Mouse (Mus musculus) heart, embryonic 15.5 days (tissue): Measurements from ENCODE around the gene Csrp1. TPM values are rescaled to one million over a fixed set of nuclear protein-coding genes. Genes with fewer than 3 reads are reported as not detected.

Experiments used
- ATAC-seq: fragments of 200-750 bp; cut with Nextera tagmentation; replicated peaks from 2 replicates; pipeline ENCODE4 v1.8.0; 2017; ENCODE audit warnings: low read depth, moderate TSS enrichment; ENCODE audit not compliant: insufficient number of reproducible peaks, insufficient read depth, low FRiP score
- H3K27ac ChIP-seq: fragments of 300-500 bp; sonication (generic); 2 replicates; pipeline ENCODE4 v1.5.1; 2015; ENCODE audit warnings: mild to moderate bottlenecking, inconsistent platforms
- H3K27me3 ChIP-seq: fragments of 300-500 bp; sonication (generic); 2 replicates; pipeline ENCODE4 v1.6.1; 2015; ENCODE audit warnings: inconsistent platforms
- H3K36me3 ChIP-seq: fragments of 300-500 bp; sonication (generic); 2 replicates; pipeline ENCODE4 v1.6.1; 2015; ENCODE audit warnings: mild to moderate bottlenecking, inconsistent platforms
- H3K4me1 ChIP-seq: fragments of 300-500 bp; sonication (generic); replicated peaks from 2 replicates; pipeline ENCODE4 v1.6.1; 2015; ENCODE audit warnings: inconsistent platforms
- H3K4me2 ChIP-seq: fragments of 300-500 bp; sonication (generic); 2 replicates; pipeline ENCODE4 v1.6.1; 2015; ENCODE audit warnings: inconsistent platforms, mild to moderate bottlenecking, moderate library complexity
- H3K4me3 ChIP-seq: fragments of 300-500 bp; sonication (generic); 2 replicates; pipeline ENCODE4 v1.5.1; 2015; ENCODE audit warnings: mild to moderate bottlenecking, inconsistent platforms
- H3K9ac ChIP-seq: fragments of 300-500 bp; sonication (generic); 2 replicates; pipeline ENCODE4 v1.6.1; 2015; ENCODE audit warnings: mild to moderate bottlenecking, inconsistent platforms
- H3K9me3 ChIP-seq: fragments of 300-500 bp; sonication (generic); replicated peaks from 2 replicates; pipeline ENCODE4 v1.6.1; 2016; ENCODE audit warnings: inconsistent platforms
- WGBS: fragments of 180-500 bp; shearing (Covaris S2); methylation state at CpG from one replicate; pipeline ENCODE4 v1.1.7; 2015; ENCODE audit warnings: mixed read lengths; 5-methylcytosine and 5-hydroxymethylcytosine counted together
- polyA plus RNA-seq: library from polyadenylated mRNA; unstranded; fragments of >200 nt; fragmentation: Nextera tagmentation; extraction: Ambion mirVana; gene quantifications from 2 replicates; pipeline ENCODE4 v1.2.1, GENCODE M21; 2015

Csrp1 gene
- polyA plus RNA-seq, 1 experiment from 2014 or later = 149 TPM

- 0 out of 2 replicates have a peak, but pooled peaks cover 3% of the 10 kb centered on the region for H3K27me3 ChIP-seq
- no peaks in the 10 kb centered on the region for H3K9me3 ChIP-seq
- ATAC-seq = no peak
- no peak overlapping the region for H3K9ac ChIP-seq
- H3K4me3 ChIP-seq = no peak overlapping the region
- no peak overlapping the region for H3K4me2 ChIP-seq
- 90% methylated on average over 1 of the region's 1 CpGs for WGBS
- H3K4me1 ChIP-seq = peaks cover 36% of the 10 kb centered on the region
- H3K36me3 ChIP-seq = no peaks in the 10 kb centered on the region
- H3K27ac ChIP-seq = no peak overlapping the region
These were observed 57.2 kb downstream of the Csrp1 start for GRCm38 (mm10) chr1:135777046-135777445.

- WGBS = 20% methylated on average over 22 of the region's 22 CpGs
- Histone ChIP-seq H3K9ac (no peak within 1 kb of the TSS), H3K9me3 (no peaks in the 10 kb centered on the region), H3K4me2 (peak within 1 kb of the TSS; percentile 20), H3K4me3 (no peak within 1 kb of the TSS), H3K27ac (peak within 1 kb of the TSS; percentile 70), H3K4me1 (peaks cover 36% of the 10 kb centered on the region), H3K36me3 (no peaks in the 10 kb centered on the region), H3K27me3 (0 out of 2 replicates have a peak, but pooled peaks cover 3% of the 10 kb centered on the region)
- ATAC-seq = peak; percentile 54
These were observed 59.1 kb downstream of the Csrp1 start, which contains the start of gene Tnni1 for GRCm38 (mm10) chr1:135778780-135779535. Tnni1 (plus strand) TSS chr1:135779434.

- WGBS = 60% methylated on average over 4 of the region's 4 CpGs
These were observed 60.8 kb downstream of the Csrp1 start for GRCm38 (mm10) chr1:135780649-135781048.

GRCm38 (mm10) chr1:135781220-135781619, 61.4 kb downstream of the Csrp1 start:
- 12% methylated on average over 13 of the region's 13 CpGs for WGBS
- H3K4me2 ChIP-seq = no peak overlapping the region

More at GRCm38 (mm10) chr1:135780649-135781048, 60.8 kb downstream of the Csrp1 start:
- Histone ChIP-seq H3K27me3 (0 out of 2 replicates have a peak, but pooled peaks cover 3% of the 10 kb centered on the region), H3K9ac (no peak overlapping the region), H3K27ac (no peak overlapping the region), H3K36me3 (no peaks in the 10 kb centered on the region), H3K4me1 (peaks cover 36% of the 10 kb centered on the region), H3K4me3 (no peak overlapping the region), H3K4me2 (no peak overlapping the region), H3K9me3 (no peaks in the 10 kb centered on the region)
- ATAC-seq = no peak

GRCm38 (mm10) chr1:135782816-135783215, 63.0 kb downstream of the Csrp1 start:
- no peak for ATAC-seq
- H3K4me1 ChIP-seq = peaks cover 18% of the 10 kb centered on the region
- H3K36me3 ChIP-seq = no peaks in the 10 kb centered on the region
- 50% methylated on average over 10 of the region's 10 CpGs for WGBS
- H3K4me3 ChIP-seq = no peak overlapping the region
- H3K4me2 ChIP-seq = no peak overlapping the region
- 0 out of 2 replicates have a peak, but pooled peaks cover 3% of the 10 kb centered on the region for H3K27me3 ChIP-seq
- H3K9ac ChIP-seq = no peak overlapping the region
- no peaks in the 10 kb centered on the region for H3K9me3 ChIP-seq
- H3K27ac ChIP-seq = peak overlapping the region; percentile 13; the same call in 1 of the 2 replicates

More at GRCm38 (mm10) chr1:135781220-135781619, 61.4 kb downstream of the Csrp1 start:
- Histone ChIP-seq H3K4me1 (peaks cover 31% of the 10 kb centered on the region), H3K9me3 (no peaks in the 10 kb centered on the region), H3K9ac (no peak overlapping the region), H3K27ac (no peak overlapping the region), H3K27me3 (0 out of 2 replicates have a peak, but pooled peaks cover 3% of the 10 kb centered on the region), H3K36me3 (no peaks in the 10 kb centered on the region), H3K4me3 (no peak overlapping the region)
- peak; percentile 47; the same call in 1 of the 2 replicates for ATAC-seq

GRCm38 (mm10) chr1:135787799-135788198, 67.9 kb downstream of the Csrp1 start:
- Histone ChIP-seq H3K4me2 (no peak overlapping the region), H3K4me3 (no peak overlapping the region), H3K4me1 (peaks cover 22% of the 10 kb centered on the region), H3K36me3 (no peaks in the 10 kb centered on the region), H3K9me3 (no peaks in the 10 kb centered on the region), H3K9ac (no peak overlapping the region), H3K27me3 (no peaks in the 10 kb centered on the region), H3K27ac (no peak overlapping the region)
- WGBS = 55% methylated on average over 3 of the region's 3 CpGs
- no peak for ATAC-seq

GRCm38 (mm10) chr1:135788708-135789107, 68.8 kb downstream of the Csrp1 start:
- WGBS = 12% methylated on average over 10 of the region's 10 CpGs
- Histone ChIP-seq H3K9me3 (no peaks in the 10 kb centered on the region), H3K27ac (peak overlapping the region; percentile 35; the same call in 1 of the 2 replicates), H3K4me3 (0 out of 2 replicates have a peak overlapping the region, but pooled peaks have one; percentile 2), H3K36me3 (no peaks in the 10 kb centered on the region), H3K9ac (no peak overlapping the region), H3K27me3 (no peaks in the 10 kb centered on the region), H3K4me1 (peaks cover 29% of the 10 kb centered on the region), H3K4me2 (peak overlapping the region; percentile 44)
- ATAC-seq = no peak

GRCm38 (mm10) chr1:135789815-135790214, 70.0 kb downstream of the Csrp1 start:
- no peaks in the 10 kb centered on the region for H3K36me3 ChIP-seq
- no peak overlapping the region for H3K4me2 ChIP-seq
- 11% methylated on average over 5 of the region's 5 CpGs for WGBS
- no peak overlapping the region for H3K9ac ChIP-seq
- peaks cover 40% of the 10 kb centered on the region for H3K4me1 ChIP-seq
- no peak for ATAC-seq
- H3K9me3 ChIP-seq = no peaks in the 10 kb centered on the region
- H3K27ac ChIP-seq = no peak overlapping the region
- no peaks in the 10 kb centered on the region for H3K27me3 ChIP-seq
- no peak overlapping the region for H3K4me3 ChIP-seq

- Histone ChIP-seq H3K36me3 (no peaks in the 10 kb centered on the region), H3K27ac (no peak overlapping the region), H3K4me1 (peaks cover 65% of the 10 kb centered on the region), H3K4me3 (no peak overlapping the region), H3K4me2 (no peak overlapping the region), H3K9me3 (no peaks in the 10 kb centered on the region), H3K27me3 (no peaks in the 10 kb centered on the region), H3K9ac (no peak overlapping the region)
- 73% methylated on average over 13 of the region's 13 CpGs for WGBS
- no peak for ATAC-seq
These were observed 72.5 kb downstream of the Csrp1 start for GRCm38 (mm10) chr1:135792143-135792939.

GRCm38 (mm10) chr1:135793370-135794215, 73.7 kb downstream of the Csrp1 start:
- Histone ChIP-seq H3K4me3 (peak overlapping the region; percentile 36), H3K27ac (peak overlapping the region; percentile 90), H3K36me3 (no peaks in the 10 kb centered on the region), H3K27me3 (no peaks in the 10 kb centered on the region), H3K4me2 (peak overlapping the region; percentile 66), H3K9me3 (no peaks in the 10 kb centered on the region), H3K9ac (peak overlapping the region; percentile 56), H3K4me1 (peaks cover 67% of the 10 kb centered on the region)
- 20% methylated on average over 27 of the region's 27 CpGs for WGBS
- ATAC-seq = peak; percentile 29
